Mouse (Mus musculus) Muller cell, postnatal 12 days (primary cell): Measurements from ENCODE around the gene Rps27a.
A peak's percentile ranks its signal among the peaks of the same experiment; 100 is the strongest.
"Not testable (repeated sequence)": the region's sequence is repeated elsewhere in the genome, so short reads cannot be mapped to it uniquely, and the experiment has no call there.

Source experiments
- DNase-seq: peaks from one replicate; pipeline ENCODE4 v3.0.0-alpha.2; 2015; ENCODE audit errors: inconsistent ontology term

Gene Rps27a

DNA sequence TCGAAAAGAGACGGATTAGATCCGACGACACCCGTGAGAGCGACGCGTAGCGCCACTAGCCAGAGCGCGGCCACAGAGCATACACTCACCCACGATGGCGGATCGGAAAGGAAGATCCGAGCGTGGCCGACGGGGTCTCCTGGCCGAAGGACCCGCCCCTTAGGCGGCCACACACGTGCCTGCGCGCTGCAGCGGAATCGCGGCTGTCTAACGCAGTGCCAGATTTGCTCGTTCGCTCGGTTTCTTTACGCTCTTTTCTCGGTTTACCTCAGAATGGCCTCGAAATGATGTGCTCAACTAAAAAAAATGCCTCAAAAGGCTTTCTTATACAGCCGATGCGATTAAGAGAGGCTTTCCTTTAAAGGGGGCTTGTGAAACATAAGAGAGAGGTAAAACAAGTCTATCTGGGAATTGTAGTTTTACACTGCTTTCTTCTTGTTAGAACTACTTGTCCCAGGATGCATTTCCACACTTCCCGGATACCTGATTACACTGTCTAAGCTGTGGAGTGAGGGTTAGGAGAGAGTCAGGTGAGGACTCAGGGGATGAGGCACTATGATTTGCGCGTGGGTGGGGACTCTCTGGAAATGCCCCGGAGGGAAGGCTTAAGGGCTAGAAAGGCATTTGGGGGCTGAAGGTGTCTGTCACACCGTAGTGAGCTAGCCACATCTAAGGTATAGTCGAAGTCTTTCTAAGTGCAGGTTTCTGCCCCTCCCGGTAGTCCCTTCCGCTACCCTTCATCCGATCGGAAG lies at the start of gene Rps27a, which contains the start of gene Clhc1:
Gene Rps27a, minus strand, starts transcription at position 358 of the 752 bp plus-strand sequence.
Gene Clhc1, plus strand, starts transcription at position 199 of the 752 bp plus-strand sequence.
- DNase-seq: peak; percentile 94

DNA sequence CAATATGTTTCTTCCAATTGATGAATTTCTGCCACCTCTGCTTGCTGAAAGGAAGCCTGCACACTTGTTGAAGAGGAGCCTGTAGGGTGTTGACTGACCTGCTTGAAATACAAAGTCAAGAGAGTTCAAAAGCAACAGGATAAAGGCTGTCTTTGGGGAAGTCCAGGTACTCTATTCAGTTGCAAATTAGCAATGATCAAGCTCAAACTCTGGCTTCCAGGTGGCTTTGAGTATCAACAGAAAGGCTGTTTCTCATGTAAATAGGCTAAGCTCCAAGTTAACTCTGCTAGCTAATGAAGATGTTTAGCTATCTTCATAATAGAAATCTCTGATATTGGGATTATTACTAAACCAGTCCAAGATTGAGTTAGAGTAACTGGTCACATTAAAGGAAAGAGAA lies 49.2 kb upstream of the Rps27a start:
- no peak for DNase-seq

DNA sequence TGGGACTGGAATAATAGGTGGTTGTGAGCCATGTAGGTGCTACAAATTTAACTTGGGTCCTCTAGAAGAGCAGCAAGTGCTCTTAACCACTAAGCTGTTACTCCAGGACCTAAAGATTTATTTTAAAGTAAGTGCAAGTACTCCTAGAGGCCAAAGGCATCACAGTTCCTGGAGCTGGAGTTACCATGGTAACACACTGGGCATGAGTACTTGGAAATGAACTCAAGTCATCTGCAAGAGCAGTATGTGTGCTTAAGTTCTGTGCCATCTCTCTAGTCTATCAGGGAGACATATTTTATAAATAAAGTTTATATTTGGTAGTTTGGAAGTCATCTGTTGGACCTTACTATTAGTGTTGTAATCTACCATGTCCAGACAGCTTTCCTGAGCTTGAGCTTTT lies 47.3 kb upstream of the Rps27a start:
- DNase-seq: no peak

DNA sequence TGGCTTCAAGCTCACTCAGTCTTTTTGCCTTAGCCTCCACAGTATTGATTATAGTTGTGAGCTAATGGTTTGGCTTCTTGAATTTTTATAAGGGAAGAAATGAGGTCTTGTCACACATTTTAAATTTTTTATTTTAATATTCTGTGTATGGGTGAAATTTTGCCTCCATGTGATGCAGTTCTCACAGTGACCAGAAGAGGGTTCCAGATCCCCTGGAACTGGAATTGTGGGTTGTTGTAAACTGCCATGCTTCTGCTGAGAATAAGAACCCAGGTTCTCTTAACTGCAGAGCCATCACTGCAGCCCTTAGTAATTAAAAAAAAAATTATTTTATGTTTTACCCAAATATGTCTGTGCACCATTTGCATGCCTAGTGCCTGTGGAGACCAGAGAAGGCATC lies 31.7 kb upstream of the Rps27a start:
- no peak for DNase-seq

DNA sequence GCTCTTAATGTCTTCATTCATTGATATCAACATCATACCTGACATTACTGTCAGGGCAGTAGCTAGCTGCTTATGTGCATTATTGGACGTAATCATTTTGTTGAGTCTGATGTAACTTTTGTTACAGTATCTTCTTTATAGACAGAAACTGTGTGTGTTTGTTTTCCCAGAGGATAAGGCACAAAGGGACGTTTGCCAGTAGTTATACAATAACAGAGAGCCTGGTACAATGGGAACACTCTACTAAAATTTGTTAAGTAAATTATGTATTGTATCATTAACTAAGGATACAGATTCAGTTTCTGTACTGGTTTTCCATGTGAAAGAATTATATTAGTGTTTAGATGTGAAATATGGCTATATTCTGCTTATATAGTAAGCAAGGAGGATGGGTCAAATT lies 24.7 kb upstream of the Rps27a start:
- DNase-seq: no peak

DNA sequence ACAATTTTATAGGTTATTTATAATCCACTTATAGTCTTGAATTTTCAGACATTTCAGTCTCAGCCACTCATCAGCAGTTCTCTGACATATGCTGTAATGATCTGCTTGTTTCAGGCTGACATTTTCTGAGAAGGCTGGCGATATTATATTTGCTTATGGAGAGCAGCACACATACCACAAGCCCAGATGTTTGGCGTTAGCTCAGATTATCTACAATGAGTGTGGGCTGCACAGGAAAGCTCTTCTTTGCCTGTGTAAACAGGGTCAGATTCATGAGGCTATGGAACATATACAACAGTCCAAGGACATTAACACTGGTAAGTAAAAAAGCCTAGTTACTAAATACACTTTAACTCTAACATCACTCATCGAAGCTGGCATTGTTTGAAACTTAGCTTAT lies 23.6 kb upstream of the Rps27a start:
- no peak for DNase-seq

DNA sequence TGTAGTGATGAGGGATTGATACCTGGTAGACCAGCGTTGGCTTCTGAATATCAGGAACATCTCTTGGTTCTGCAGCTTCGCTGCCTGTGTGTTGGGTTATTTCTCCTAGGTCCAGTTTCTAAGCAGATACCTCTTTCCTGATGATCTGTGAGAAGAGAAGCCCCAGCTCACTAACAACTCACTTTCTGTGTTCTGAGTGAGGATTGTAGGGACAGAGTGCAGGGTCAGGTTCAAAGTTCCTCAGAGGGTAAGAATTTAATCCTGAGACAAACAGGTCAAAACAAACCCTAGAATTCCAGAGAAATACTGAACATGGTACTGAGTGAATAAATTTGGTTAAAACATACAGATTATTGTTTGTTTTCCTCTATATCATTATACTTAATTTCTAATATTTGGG lies 15.5 kb upstream of the Rps27a start:
- no peak for DNase-seq

DNA sequence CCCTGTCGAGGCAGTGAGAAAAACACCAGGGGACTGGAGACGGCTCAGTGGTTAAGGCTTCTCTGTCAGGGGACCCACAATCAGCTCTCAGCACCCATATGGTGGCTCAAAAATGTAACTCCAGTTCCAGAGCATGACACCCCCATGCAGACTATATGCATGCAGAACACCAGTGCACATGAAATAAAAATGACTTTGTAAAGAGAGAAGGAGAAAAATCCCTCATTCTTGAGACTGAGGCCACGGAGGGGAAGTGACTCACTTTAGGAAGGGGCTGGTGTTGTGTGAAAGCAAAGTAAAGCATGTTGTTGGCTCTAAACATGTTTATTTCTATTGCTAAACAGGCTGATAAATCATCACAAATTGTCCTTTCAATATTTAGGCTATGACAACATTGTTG lies 13.1 kb upstream of the Rps27a start:
- DNase-seq: no peak

DNA sequence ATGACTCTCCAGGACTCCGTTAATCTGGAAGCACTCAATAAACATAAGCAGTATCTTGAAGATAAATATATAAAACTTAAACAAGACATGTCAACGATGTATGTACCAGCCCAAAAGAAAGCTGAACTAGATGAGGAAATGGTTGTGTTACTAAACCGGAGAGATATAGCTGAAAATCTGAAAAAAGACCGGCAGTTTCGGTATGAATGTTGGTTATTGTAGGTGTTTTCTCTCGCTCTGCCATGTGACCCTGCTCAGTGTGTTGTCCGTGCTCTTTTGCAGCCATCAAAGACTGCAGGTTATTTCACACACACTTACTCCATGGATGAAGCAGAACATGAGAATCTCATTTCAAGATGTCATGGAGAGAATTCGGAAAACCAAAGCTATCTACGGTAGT lies 12.5 kb upstream of the Rps27a start:
- DNase-seq: no peak

DNA sequence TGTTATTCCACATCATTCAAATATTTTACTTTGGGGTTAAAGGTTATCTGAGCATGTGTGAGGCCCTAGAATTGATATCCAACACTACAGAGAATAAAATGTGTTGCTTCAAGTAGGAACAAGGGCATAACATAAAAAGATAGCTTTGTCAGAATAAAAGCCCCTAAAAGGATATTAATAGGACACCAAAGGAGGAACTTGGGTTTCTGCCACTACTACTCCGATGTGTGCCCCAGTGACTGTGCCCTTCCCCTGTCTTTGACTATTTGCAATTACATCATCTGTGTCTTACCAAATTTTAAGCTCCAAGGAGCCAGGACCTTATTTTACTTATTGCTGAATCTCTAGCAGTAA lies 1.5 kb upstream of the Rps27a start:
- DNase-seq: no peak

DNA sequence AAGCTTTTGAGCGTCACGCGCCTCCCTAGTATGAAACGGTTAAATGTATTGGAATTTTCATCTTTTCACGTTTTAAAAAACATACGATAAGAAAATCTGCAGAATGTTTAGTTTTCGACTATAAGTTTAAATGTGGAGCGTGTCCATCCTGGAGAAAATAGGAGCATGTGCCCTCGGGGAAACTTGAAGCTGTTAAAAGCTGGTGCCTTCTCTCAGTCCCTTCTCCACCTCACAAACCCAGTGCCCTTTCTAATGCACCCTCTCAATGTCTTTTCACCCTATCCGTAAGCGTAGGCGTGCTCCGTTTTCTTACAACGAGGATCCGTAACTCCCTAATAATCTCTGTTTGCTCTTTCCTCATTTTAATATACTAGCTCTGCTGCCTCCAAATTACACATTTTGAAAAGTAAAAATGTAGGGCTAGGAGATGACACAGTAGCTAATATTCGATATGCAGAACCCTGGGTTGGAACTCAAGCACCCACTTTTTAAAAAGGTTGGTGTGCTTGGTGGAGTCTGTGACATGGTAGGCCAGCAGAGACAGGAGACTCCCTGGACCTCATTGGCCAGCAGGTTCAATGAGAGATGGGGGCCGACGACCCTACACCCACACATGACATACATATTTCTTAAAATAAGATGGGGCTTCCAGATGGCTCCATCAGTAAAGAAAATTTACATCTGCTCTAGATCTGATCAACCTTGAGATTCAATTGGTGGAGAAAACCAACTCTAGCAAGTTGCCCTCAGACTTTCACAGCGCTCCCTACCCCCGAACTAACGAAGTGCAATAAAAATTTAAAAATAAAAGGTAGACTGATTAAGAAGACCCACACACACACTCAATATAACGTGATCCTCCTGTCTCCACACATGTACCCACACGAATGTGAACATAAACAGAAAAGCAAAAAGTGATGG lies 855 bp upstream of the Rps27a start:
- peak; percentile 20 for DNase-seq

DNA sequence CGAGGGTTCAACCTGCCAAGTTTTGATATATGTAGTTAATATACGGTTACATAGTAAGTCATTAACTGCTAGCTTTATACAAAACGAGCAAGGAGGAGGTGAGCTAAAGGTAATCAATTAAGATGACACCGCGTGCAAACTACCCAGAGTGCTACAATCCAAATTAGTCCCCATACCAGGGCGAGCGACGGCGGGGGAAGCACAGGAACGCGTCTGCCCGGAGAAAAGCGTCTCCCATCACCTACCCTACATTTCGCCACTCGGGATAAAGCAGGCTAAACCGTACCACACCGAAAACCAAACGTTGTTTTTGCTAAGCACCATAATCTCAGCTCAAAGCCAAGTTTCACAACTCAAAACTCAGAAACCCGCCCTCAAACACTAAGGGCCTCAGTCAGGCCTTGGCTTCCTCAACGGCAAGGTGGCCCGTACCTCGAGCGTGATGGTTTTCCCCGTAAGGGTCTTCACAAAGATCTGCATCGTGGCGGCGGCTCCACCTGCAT lies 609 bp downstream of the Rps27a start:
- no peak for DNase-seq

DNA sequence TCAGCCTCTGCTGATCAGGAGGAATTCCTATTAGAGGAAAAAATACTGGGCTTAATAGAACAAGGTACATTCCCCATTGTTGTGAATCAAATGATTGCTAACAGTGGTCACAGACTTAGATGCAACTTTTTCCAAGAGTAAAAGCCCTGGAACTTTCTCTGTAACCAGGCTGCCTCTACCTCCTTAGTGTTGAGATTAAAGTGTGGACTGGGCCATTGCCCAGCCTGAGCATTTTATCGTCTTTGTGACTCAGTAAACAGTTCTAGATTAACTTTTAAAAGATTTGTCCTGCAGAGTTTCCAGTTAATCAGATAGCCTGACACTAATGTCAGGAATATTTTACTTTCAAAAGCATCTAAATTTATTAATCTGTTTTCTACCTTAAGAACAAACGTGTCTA lies 1.1 kb downstream of the Rps27a start:
- DNase-seq: no peak

DNA sequence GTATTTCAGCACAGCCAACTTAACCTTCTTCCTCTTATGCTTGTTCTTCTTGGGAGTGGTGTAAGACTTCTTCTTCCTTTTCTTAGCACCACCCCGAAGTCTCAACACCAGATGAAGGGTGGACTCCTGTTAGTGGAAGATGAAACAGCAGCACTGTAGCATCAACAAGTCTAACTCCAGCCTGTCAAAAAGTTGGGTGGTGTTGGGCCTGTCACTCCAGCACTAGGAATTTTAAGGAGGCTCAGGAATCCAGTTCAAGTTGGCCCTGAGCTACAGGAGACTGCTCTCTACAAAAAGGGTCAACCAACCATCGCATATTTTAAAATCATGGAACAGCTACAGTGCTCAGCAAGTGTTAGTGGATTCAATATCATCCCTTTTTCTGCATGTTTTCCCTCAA lies 1.6 kb downstream of the Rps27a start:
- DNase-seq: not testable (repeated sequence)

DNA sequence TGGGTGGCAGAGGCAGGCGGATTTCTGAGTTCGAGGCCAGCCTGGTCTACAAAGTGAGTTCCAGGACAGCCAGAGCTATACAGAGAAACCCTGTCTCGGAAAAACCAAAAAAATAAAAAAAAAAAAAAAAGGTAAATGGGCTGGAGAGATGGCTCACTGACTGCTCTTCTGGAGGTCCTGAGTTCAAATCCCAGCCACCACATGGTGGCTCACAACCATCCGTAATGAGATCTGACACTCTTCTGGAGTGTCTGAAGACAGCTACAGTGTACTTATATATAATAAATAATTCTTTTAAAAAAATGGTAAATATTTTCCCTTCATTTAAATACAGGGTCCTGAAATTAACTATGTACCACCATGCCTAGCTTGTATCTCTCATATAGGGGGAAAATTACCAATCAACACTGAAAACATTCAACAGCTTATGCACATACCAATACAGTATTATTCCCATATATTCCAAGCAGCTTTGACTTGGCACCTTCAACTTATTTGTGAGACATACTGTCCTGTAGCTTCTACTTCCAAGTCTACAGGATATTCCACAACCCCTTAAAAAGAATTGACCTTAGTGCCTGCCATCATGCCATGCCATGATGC lies 2.7 kb downstream of the Rps27a start:
- DNase-seq: not testable (repeated sequence)

DNA sequence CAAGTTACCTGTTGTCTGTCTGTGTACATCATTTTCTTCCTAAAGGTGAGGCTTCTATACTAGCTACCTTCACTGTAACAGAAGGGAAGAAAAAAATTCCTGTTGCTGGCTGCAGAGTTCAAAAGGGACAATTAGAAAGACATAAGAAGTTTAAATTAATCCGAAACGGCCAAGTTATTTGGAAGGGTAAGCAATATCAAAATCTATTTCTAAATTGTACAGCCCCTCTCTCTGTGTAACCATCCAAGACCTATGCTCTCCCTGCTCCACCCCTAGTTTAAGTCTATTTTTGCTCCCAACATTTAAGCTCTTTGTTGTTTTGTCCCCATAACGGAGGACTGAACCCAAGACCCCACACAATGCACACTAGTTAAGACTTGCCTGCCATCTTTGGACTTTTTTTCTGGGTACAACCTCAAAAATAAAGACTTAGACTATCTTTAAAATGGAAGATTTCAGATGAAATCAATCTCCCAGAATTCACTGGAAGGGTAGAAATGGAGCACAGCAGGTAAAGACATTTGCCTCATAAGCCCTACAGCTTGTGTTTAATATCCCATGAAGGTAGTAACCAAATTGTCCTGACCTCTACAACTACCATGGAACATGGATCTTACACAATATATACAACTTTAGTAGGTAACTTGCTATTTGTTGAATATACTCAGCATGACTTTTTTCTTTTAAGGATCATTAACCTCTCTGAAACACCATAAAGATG lies 3.5 kb downstream of the Rps27a start:
- DNase-seq: no peak

DNA sequence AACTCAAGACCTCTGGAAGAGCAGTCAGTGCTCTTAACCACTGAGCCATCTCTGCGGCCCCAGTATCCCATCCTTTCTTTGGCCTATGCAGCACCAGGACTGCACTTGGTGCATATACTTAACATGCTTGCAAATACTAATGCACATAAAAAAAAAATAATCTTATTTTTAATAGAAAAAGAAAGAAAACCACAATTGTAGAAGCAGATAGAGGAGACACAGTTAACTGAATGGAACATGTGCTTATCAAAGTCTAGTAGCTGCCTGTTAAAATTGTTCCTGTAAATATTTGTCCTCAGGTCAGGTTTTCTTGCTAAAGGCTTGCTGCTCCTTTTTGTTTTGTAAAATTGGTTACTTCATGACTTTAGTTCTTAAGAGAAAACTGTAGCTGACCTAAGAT lies 9.7 kb downstream of the Rps27a start:
- no peak for DNase-seq

DNA sequence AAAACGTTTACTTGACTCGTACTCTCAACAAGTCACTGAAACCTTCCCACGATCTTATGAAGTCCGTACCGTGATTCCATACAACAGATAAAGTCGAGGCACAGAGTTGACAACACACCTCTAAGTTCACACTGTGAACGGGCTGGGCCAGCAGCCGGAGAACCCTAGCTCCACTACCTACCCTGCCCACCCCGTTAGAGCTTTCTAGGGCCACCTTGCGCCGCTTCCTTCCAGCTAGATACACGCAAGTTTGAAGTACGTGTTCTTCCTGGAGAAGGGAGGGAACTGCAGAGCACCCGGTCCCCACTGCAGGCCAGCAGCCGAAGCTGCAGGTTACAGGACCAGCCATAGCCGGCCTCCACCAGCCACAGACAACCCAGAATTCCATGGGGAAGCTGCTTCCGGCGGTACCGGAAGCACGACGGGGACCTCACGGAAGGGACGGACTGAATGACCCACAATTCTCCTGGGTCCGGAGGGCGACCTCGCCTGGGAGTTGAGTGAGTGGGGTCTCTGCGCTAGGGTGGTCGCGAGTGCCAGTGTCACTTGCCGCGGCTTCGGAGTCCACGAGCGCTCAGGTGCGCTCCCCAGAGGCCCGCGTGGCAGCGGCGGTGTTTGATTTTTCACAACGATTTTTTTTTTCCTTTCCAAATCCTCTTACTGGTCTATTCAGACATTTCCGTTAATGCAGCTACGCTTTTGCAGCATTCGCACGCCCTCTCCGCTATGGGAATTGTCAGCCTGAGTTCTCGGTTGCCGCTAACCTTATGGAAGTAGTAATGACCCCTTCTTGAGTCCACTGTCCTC lies 21.7 kb downstream of the Rps27a start, which contains the start of gene Mtif2:
Gene Mtif2, plus strand, starts transcription at position 421 of the 807 bp plus-strand sequence.
- DNase-seq: peak; percentile 88

DNA sequence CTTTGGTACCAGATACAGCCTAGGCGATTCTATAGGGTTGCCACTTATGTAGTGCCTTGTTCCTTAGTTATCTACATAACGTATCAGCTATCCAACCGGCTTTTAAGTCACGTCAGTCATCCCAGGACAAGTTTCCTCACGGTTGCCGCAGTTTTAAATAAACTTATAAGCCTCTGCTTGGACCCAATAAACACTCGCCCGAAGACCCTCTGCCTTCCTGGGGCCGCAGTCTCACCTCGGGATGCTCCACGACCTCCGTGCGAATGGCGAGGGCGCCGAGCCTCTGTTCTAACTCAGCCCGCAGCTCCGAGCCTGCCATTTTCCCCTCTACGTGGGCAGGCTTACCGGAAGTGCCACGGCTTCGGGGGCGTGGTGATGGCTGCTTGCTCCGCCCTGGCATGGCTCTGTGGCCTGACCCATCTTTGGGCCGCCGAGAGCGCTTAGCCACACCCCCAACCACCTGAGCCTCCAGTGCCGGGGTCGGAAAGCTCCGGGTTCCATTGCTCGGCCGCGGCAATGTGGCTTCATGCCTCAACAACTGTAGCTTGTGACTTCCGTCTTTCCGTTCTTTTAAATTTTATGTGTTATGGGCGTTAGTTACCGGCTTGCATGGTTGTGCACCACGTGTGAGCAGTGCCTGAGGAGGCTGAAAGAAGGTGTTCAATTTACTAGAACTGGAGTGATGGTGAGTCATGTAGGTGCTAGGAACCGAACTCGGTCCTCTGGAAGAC lies 33.1 kb downstream of the Rps27a start, which contains the start of gene Prorsd1:
Gene Prorsd1, minus strand, starts transcription at position 352 of the 731 bp plus-strand sequence.
- peak; percentile 90 for DNase-seq

DNA sequence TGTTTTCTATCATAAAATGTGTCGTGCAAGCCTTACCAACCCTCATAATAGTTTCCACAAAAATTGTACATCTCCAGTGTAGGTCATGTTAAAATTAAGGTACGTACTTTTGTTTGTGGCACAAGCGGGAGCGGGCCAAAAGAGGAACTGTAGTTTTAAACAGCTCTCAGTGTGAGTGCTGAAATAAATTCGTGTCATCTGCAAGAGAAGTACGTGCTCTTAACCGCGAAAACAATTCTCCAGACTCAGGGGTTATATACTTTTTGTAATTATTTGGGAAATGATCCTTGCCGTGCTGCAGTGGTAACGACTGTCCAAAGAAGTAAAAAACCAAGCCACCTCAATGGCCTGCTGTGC lies 33.6 kb downstream of the Rps27a start:
- DNase-seq: no peak
